Mouse (Mus musculus) lung, adult 18-20 months (tissue): ENCODE data around the gene Mgp.

Experiments used
- DNase-seq, 2 experiments: peaks; one replicate each; pipeline ENCODE4 v3.0.0; 2022; ENCODE audit warnings: mixed read lengths in 2 of 2

Gene Mgp

DNA sequence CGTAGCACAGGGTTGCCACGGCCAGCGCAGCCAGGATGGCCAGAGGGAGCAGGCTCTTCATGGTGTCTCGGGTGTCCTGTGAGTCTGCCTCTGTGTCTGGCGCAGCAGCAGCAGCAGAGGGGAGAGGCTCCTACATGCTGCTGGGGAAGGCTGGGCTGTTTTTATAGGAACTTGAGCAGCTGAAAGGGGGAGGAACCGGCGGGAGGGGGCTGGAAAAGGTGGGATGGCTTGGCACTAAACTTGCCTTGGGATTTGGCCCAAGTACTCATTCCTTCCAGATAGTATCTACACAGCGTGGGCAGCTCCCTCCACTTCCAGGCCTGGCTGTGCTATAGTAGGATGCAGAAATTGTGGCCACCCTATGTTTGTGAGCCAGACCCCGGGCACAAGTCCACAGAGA, at the start of gene Mgp:
Gene Mgp, minus strand, starts transcription at position 154 of the 400 bp plus-strand sequence.
- DNase-seq: peak; percentile 42 to 59

- no peak for DNase-seq
Measured at GRCm38 (mm10) chr6:136925049-136925448, 49.4 kb upstream of the Mgp start.

DNA sequence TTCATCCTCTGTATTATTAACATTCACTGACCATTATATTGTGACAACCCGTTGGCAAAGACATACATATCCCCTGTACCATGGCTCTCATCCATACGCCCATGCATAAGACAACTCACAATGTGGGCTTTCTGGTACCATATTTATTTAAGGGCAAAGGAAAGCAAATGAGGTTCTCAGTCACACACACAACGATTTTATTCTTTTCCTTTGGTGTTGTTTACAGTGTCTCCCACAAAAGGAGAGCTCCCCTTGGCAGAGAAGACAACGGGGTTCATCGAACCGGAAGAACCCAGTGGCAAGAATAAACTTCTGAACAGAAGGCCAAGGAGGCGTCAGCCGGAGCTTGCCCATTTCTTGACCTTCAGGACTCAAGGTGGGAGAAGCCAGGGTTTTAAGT, 47.9 kb upstream of the Mgp start, which contains the start of gene Pde6h:
Gene Pde6h, plus strand, starts transcription at position 301 of the 400 bp plus-strand sequence.
- DNase-seq: no peak

DNA sequence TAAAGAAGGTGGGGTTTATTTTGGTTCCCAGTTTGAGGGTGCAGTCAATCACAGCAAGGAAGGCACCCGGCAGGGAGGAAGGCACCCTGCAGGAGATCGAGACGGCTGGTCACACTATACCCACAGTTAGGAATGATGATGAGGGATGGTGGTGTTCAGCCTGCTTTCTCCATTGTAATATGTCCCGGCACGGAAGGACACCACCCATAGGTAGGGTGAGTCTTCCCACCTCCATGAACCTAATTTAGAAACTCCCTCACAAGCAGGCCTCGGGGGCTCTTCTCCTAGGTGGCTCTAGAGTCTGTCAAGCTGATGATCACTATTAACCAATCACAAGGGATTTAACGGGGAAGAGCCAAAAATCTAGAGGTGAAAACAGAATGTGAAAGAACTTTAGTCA, 47.2 kb upstream of the Mgp start:
- no peak for DNase-seq

- DNase-seq: no peak
Measured at GRCm38 (mm10) chr6:136922080-136922479, 46.5 kb upstream of the Mgp start, which contains the start of gene Erp27. Gene Erp27 (minus strand): TSS chr6:136922180.

- no peak for DNase-seq
Measured at GRCm38 (mm10) chr6:136921601-136922000, 46.0 kb upstream of the Mgp start.

- peak; percentile 44 to 68 for DNase-seq
Measured at GRCm38 (mm10) chr6:136920320-136921257, 45.0 kb upstream of the Mgp start.

DNA sequence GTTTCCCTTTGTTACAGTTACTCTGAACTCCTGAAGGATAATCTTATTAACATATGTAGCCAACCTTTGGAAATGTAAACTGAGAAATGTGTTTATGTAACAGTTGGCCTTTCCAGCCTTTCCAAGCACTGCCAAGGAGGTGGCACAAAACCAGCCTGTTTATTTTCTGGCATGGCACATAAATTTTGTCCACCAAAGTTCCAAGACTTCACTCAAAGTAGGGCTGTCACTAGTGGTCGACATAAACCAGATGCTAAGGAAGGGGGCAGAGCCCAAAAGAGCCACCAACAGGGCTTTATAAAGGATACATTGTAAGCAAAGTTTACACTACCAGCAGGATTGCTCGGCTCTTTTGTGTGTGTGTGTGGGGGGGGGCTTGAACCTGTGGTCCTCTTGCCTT, 42.3 kb upstream of the Mgp start:
- no peak for DNase-seq

- no peak for DNase-seq
Measured at GRCm38 (mm10) chr6:136915721-136916395, 40.2 kb upstream of the Mgp start.

DNA sequence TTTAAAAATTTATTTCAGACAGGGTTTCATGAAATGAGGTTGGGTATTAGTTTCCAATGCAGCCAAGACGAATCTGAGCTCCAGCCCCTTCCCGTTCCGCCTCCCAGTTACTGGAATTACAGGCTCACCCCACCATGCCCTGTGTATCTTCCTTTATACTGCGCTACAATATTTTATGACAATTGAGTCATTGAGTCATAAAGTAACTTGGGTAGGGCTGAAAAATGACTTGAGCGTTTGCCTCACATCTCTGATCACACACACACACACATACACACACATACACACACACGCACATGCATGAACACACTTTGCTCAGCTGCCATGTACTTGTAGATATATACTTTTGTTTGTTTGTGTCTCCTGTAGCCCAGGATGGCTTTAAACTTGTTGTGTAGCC, 38.6 kb upstream of the Mgp start:
- DNase-seq: no peak

DNA sequence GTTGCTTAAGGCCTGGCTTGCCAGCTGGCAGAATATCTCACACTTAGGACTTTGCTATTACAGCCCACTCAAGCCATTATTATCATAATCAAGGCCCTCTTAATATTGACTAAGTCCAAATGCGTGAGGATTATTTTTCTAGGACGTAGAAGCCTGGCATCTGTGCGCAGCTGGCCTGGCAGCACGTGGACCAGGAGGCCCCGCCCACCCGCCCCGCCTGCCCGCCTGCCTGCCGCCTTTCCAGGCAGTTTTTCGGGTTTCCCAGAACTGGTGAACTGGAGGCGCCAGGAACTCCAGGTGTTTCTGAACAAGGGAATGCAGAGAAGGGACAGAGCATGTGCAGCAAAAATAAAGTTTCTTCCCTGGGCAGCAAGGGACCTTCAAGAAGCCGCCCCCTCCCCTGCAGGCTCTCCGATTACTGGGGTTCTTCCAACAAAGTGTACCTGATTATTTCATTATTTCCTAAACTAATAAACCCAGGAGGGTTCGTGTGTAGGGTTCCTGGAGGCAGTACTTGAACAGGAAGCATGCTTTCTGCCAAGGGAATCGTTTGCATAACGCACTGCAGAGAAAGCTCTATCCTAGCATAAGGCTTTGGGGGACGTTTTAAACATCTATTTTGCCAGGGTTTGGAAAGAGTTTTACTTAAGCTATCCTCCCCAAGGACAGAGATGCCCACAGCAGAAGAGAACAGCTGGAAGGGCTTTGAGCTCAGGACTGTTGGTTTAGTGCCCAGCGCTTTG, 37.9 kb upstream of the Mgp start:
- DNase-seq: peak; percentile 36 to 45

GRCm38 (mm10) chr6:136912751-136913265, 37.2 kb upstream of the Mgp start:
- no peak for DNase-seq

DNA sequence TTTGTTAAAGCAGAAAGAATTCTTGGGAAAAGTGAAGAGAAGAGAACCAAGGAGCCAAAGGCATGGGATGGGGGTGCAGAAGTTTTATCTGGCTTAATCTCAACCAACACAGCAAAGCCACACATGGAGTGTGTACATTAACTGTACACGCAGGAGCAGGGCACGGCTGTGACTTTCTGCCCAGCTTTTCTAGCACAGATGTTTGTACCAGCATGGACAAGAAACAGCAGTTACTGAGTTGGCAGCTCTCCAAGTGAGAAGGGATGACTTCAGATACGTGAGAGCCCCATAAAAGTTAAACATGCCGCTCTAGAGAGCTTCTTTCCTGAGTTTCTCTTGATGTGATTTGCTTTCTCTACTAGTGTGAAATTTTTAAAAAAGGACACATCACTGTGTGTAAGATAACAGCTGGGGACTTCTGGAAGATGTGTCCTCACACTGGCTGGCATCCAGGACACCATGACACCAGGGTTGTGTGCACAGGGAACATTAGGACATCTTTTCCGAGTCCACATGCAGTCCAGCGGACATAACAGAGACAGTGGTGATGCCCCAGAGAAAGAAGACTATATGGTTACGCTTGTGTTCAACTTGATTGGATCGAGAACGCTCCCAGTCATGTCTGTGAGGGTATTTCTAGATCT, 34.7 kb upstream of the Mgp start:
- DNase-seq: peak; percentile 14 to 34

- DNase-seq: peak in 1 of 2 experiments; percentile 51
Measured at GRCm38 (mm10) chr6:136906937-136907293, 31.3 kb upstream of the Mgp start.

- DNase-seq: no peak
Measured at GRCm38 (mm10) chr6:136906283-136906936, 30.8 kb upstream of the Mgp start.

DNA sequence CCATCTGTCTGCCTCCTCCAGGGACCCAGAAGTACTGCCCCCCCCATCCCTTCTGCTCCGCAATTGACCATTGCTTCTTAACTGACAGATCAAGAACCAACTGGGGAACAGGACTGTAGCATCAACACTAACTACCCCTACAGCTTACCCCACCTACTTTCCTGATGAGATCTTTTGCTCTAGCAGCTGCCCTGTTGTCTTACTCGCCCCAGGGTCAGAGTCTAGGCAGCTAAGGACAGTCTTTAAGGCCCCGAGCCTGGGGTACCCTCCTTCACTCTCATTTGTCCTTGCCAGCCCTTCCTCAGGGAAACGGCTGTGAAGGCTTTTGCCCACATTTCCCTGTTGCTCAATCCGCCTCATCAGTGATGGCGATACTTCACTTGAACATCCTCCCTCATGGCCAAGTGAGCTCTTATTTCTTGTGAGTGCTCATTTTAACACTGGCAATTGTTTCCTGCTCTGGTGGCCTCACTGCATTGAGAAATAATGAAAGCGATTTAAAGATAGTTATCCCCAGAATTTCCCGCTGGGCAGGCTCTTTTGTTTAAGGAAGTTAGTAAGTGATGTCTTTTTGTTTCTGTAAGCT, 28.4 kb upstream of the Mgp start:
- DNase-seq: peak in 1 of 2 experiments; percentile 21

DNA sequence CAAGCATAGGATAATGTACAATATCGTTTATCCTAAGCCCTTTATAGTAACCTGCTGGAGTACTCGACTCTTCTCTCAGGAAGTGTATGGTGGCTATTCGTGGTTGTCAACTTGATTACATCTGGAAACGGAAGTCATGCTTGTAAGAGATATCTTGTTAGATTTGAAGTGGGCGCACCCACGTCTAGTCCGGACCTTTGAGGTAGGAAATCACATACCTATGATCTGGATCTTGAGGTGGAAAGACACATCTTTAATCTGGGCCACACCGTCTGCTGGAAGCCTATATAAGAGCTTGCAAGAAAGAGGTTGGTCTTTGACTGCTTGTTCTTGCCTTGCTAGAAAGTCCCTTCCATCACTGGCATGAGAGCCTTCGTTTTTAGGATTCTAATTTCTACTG, 26.9 kb upstream of the Mgp start:
- DNase-seq: no peak

GRCm38 (mm10) chr6:136901010-136901409, 25.4 kb upstream of the Mgp start:
- no peak for DNase-seq

GRCm38 (mm10) chr6:136900369-136901009, 24.9 kb upstream of the Mgp start:
- no peak for DNase-seq

GRCm38 (mm10) chr6:136898954-136899353, 23.3 kb upstream of the Mgp start:
- no peak for DNase-seq

DNA sequence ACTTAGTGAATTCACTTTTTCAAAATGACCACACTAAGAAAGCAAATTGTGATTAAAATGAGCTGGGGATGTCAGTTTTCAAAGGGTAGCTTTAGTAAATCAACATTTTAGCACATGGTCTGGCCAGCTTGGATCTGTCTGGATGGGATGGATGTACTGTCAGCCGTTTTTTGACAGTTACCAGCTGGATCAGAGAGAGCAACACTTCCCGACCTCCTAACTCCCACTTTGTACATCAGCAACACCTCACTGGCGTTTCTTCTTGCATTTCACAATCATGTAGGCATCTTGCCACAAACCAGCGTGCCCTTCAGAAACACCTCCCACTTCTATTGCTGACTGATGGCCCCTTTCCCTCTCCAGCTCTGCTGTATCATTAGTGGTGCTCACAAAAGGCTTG, 22.6 kb upstream of the Mgp start:
- peak; percentile 49 to 71 for DNase-seq
